Mouse (Mus musculus): ENCODE measurements at regions not wholly inside any gene's neighbourhood (a gene's known extent, or its start where the extent isn't known, plus 50 kb on each side); places are given as distances from the start of the nearest gene placed in this dataset.

- H3K4me1 ChIP-seq (ENCODE audit: control insufficient read depth, insufficient read depth, low read length) = no peaks in the 10 kb centered on the region
- no peak overlapping the region for H3K4me3 ChIP-seq (ENCODE audit: low read depth, low read length)
- H3K27me3 ChIP-seq (ENCODE audit: control insufficient read depth, insufficient read depth, low read depth, low read length) = no peaks in the 10 kb centered on the region
- H3K4me2 ChIP-seq (ENCODE audit: low read length) = no peak overlapping the region
- H3K9ac ChIP-seq (ENCODE audit: low read depth, low read length) = no peak overlapping the region
- no peak overlapping the region for H3K27ac ChIP-seq (ENCODE audit: low read length)
- H3K9me3 ChIP-seq (replicated peaks; ENCODE audit: control insufficient read depth, low read length, poor library complexity, severe bottlenecking) = no peaks in the 10 kb centered on the region
- 89% methylated on average over 1 of the region's 1 CpGs for WGBS
- ATAC-seq = no peak
- H3K36me3 ChIP-seq (ENCODE audit: control insufficient read depth, insufficient read depth, low read length) = no peaks in the 10 kb centered on the region
These were observed 842.8 kb downstream of the Pcdh17 start for GRCm38 (mm10) chr14:85286203-85286602.

GRCm38 (mm10) chr14:85287460-85287859 is 844.1 kb downstream of the Pcdh17 start:
- Histone ChIP-seq H3K27me3 (ENCODE audit: control insufficient read depth, insufficient read depth, low read depth, low read length) (no peaks in the 10 kb centered on the region), H3K4me2 (ENCODE audit: low read length) (no peak overlapping the region), H3K9ac (ENCODE audit: low read depth, low read length) (no peak overlapping the region), H3K36me3 (ENCODE audit: control insufficient read depth, insufficient read depth, low read length) (no peaks in the 10 kb centered on the region), H3K9me3 (replicated peaks; ENCODE audit: control insufficient read depth, low read length, poor library complexity, severe bottlenecking) (no peaks in the 10 kb centered on the region), H3K4me1 (ENCODE audit: control insufficient read depth, insufficient read depth, low read length) (no peaks in the 10 kb centered on the region), H3K4me3 (ENCODE audit: low read depth, low read length) (no peak overlapping the region), H3K27ac (ENCODE audit: low read length) (no peak overlapping the region)
- 76% methylated on average over 2 of the region's 2 CpGs for WGBS
- no peak for ATAC-seq

- 79% methylated on average over 3 of the region's 3 CpGs for WGBS
- H3K4me1 ChIP-seq (ENCODE audit: control insufficient read depth, insufficient read depth, low read length) = no peaks in the 10 kb centered on the region
- no peaks in the 10 kb centered on the region for H3K9me3 ChIP-seq (replicated peaks; ENCODE audit: control insufficient read depth, low read length, poor library complexity, severe bottlenecking)
- H3K9ac ChIP-seq (ENCODE audit: low read depth, low read length) = no peak overlapping the region
- no peak overlapping the region for H3K4me2 ChIP-seq (ENCODE audit: low read length)
- H3K4me3 ChIP-seq (ENCODE audit: low read depth, low read length) = no peak overlapping the region
- no peaks in the 10 kb centered on the region for H3K27me3 ChIP-seq (ENCODE audit: control insufficient read depth, insufficient read depth, low read depth, low read length)
- ATAC-seq = no peak
- H3K36me3 ChIP-seq (ENCODE audit: control insufficient read depth, insufficient read depth, low read length) = no peaks in the 10 kb centered on the region
- H3K27ac ChIP-seq (ENCODE audit: low read length) = no peak overlapping the region
These were observed 855.6 kb downstream of the Pcdh17 start for GRCm38 (mm10) chr14:85298991-85299390.

- no peaks in the 10 kb centered on the region for H3K27me3 ChIP-seq (ENCODE audit: control insufficient read depth, insufficient read depth, low read depth, low read length)
- H3K9me3 ChIP-seq (replicated peaks; ENCODE audit: control insufficient read depth, low read length, poor library complexity, severe bottlenecking) = no peaks in the 10 kb centered on the region
- H3K36me3 ChIP-seq (ENCODE audit: control insufficient read depth, insufficient read depth, low read length) = no peaks in the 10 kb centered on the region
- H3K4me2 ChIP-seq (ENCODE audit: low read length) = no peak overlapping the region
- H3K4me3 ChIP-seq (ENCODE audit: low read depth, low read length) = no peak overlapping the region
- H3K9ac ChIP-seq (ENCODE audit: low read depth, low read length) = no peak overlapping the region
- 96% methylated on average over 2 of the region's 2 CpGs for WGBS
- H3K27ac ChIP-seq (ENCODE audit: low read length) = no peak overlapping the region
- no peak for ATAC-seq
- no peaks in the 10 kb centered on the region for H3K4me1 ChIP-seq (ENCODE audit: control insufficient read depth, insufficient read depth, low read length)
These were observed 877.3 kb downstream of the Pcdh17 start for GRCm38 (mm10) chr14:85320679-85321078.

GRCm38 (mm10) chr14:85333277-85333676 is 889.9 kb downstream of the Pcdh17 start:
- Histone ChIP-seq H3K9me3 (replicated peaks; ENCODE audit: control insufficient read depth, low read length, poor library complexity, severe bottlenecking) (no peaks in the 10 kb centered on the region), H3K27me3 (ENCODE audit: control insufficient read depth, insufficient read depth, low read depth, low read length) (no peaks in the 10 kb centered on the region)
- 68% methylated on average over 3 of the region's 3 CpGs for WGBS

GRCm38 (mm10) chr14:85337182-85337581 is 893.8 kb downstream of the Pcdh17 start:
- no peaks in the 10 kb centered on the region for H3K4me1 ChIP-seq (ENCODE audit: control insufficient read depth, insufficient read depth, low read length)
- H3K36me3 ChIP-seq (ENCODE audit: control insufficient read depth, insufficient read depth, low read length) = no peaks in the 10 kb centered on the region
- no peak for ATAC-seq
- no peaks in the 10 kb centered on the region for H3K9me3 ChIP-seq (replicated peaks; ENCODE audit: control insufficient read depth, low read length, poor library complexity, severe bottlenecking)
- no peak overlapping the region for H3K4me2 ChIP-seq (ENCODE audit: low read length)
- no peak overlapping the region for H3K27ac ChIP-seq (ENCODE audit: low read length)
- no peaks in the 10 kb centered on the region for H3K27me3 ChIP-seq (ENCODE audit: control insufficient read depth, insufficient read depth, low read depth, low read length)
- no peak overlapping the region for H3K4me3 ChIP-seq (ENCODE audit: low read depth, low read length)
- no peak overlapping the region for H3K9ac ChIP-seq (ENCODE audit: low read depth, low read length)
- WGBS = 75% methylated on average over 3 of the region's 3 CpGs

More at GRCm38 (mm10) chr14:85333277-85333676, 889.9 kb downstream of the Pcdh17 start:
- Histone ChIP-seq H3K4me3 (ENCODE audit: low read depth, low read length) (no peak overlapping the region), H3K4me2 (ENCODE audit: low read length) (no peak overlapping the region), H3K27ac (ENCODE audit: low read length) (no peak overlapping the region), H3K9ac (ENCODE audit: low read depth, low read length) (no peak overlapping the region), H3K36me3 (ENCODE audit: control insufficient read depth, insufficient read depth, low read length) (no peaks in the 10 kb centered on the region), H3K4me1 (ENCODE audit: control insufficient read depth, insufficient read depth, low read length) (no peaks in the 10 kb centered on the region)
- ATAC-seq = no peak

GRCm38 (mm10) chr14:85354626-85355355 is 911.4 kb downstream of the Pcdh17 start:
- Histone ChIP-seq H3K4me3 (ENCODE audit: low read depth, low read length) (no peak overlapping the region), H3K4me1 (ENCODE audit: control insufficient read depth, insufficient read depth, low read length) (peaks cover 3% of the 10 kb centered on the region; the same call in 1 of the 2 replicates), H3K9ac (ENCODE audit: low read depth, low read length) (no peak overlapping the region), H3K9me3 (replicated peaks; ENCODE audit: control insufficient read depth, low read length, poor library complexity, severe bottlenecking) (no peaks in the 10 kb centered on the region), H3K27me3 (ENCODE audit: control insufficient read depth, insufficient read depth, low read depth, low read length) (no peaks in the 10 kb centered on the region), H3K4me2 (ENCODE audit: low read length) (no peak overlapping the region), H3K36me3 (ENCODE audit: control insufficient read depth, insufficient read depth, low read length) (no peaks in the 10 kb centered on the region), H3K27ac (ENCODE audit: low read length) (no peak overlapping the region)
- peak; percentile 42 for ATAC-seq
- 39% methylated on average over 4 of the region's 4 CpGs for WGBS

- no peak for ATAC-seq
- Histone ChIP-seq H3K4me2 (ENCODE audit: low read length) (no peak overlapping the region), H3K36me3 (ENCODE audit: control insufficient read depth, insufficient read depth, low read length) (no peaks in the 10 kb centered on the region), H3K4me3 (ENCODE audit: low read depth, low read length) (no peak overlapping the region), H3K4me1 (ENCODE audit: control insufficient read depth, insufficient read depth, low read length) (no peaks in the 10 kb centered on the region), H3K27ac (ENCODE audit: low read length) (no peak overlapping the region), H3K9ac (ENCODE audit: low read depth, low read length) (no peak overlapping the region), H3K9me3 (replicated peaks; ENCODE audit: control insufficient read depth, low read length, poor library complexity, severe bottlenecking) (no peaks in the 10 kb centered on the region), H3K27me3 (ENCODE audit: control insufficient read depth, insufficient read depth, low read depth, low read length) (no peaks in the 10 kb centered on the region)
These were observed 920.2 kb downstream of the Pcdh17 start for GRCm38 (mm10) chr14:85363611-85364010.

- ATAC-seq = no peak
- Histone ChIP-seq H3K9ac (ENCODE audit: low read depth, low read length) (no peak overlapping the region), H3K27ac (ENCODE audit: low read length) (no peak overlapping the region), H3K9me3 (replicated peaks; ENCODE audit: control insufficient read depth, low read length, poor library complexity, severe bottlenecking) (no peaks in the 10 kb centered on the region), H3K4me3 (ENCODE audit: low read depth, low read length) (no peak overlapping the region), H3K36me3 (ENCODE audit: control insufficient read depth, insufficient read depth, low read length) (no peaks in the 10 kb centered on the region), H3K27me3 (ENCODE audit: control insufficient read depth, insufficient read depth, low read depth, low read length) (no peaks in the 10 kb centered on the region), H3K4me2 (ENCODE audit: low read length) (no peak overlapping the region), H3K4me1 (ENCODE audit: control insufficient read depth, insufficient read depth, low read length) (no peaks in the 10 kb centered on the region)
- WGBS = 92% methylated on average over 1 of the region's 1 CpGs
These were observed 929.9 kb downstream of the Pcdh17 start for GRCm38 (mm10) chr14:85373312-85373711.
